Mouse (Mus musculus) right cerebral cortex, postnatal 36 days (tissue): Measurements from ENCODE around the gene Phf10.
"Not testable (repeated sequence)": the region's sequence is repeated elsewhere in the genome, so short reads cannot be mapped to it uniquely, and the experiment has no call there.

Experiments used
- DNase-seq, 2 experiments: peaks; one replicate each; pipeline ENCODE4 v3.0.0; 2022; ENCODE audit warnings: low spot score in 2 of 2, mixed read lengths in 1 of 2

Phf10 gene

DNA sequence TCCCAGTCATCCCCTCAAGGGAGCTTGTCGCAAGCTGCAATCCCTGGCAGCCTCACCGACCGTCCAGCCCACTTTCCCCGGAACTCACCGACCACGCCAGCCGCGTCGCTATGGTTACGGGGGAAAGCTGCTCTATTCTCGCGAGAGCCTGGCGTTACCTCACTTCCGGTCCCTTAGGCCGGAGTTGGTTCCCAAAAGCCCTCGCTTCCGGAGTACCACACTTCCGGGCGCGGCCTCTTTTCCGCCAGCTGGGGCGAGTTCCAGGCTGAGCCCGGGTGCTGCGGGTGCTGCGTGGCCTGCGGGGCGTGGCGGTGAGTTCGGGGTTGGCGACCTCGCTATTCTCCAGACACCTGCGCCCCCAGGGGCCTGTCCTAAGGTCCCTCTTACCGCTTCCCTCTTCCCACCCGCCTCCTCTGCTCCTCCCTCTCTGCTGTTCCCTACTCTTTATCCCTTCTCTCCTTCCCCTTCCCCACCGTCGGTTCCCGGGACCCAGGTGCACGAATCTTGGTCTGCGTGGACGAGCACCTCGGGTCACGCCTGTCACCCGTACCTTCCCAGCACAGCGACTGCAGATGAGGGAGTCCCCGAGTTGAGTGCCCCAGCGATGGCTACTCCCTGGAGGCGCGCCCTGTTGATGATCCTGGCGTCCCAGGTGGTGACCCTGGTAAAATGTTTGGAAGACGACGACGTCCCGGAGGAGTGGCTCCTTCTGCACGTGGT lies 17.9 kb downstream of the Phf10 start, which contains the start of the genes Wdr27 and 1600012H06Rik:
Gene Wdr27, minus strand, starts transcription at position 150 of the 720 bp plus-strand sequence.
Gene 1600012H06Rik, plus strand, starts transcription at position 176 of the 720 bp plus-strand sequence.
- peak; percentile 97 to 98 for DNase-seq

GRCm38 (mm10) chr17:14942181-14942580 lies 18.9 kb downstream of the Phf10 start:
- not testable (repeated sequence) for DNase-seq

DNA sequence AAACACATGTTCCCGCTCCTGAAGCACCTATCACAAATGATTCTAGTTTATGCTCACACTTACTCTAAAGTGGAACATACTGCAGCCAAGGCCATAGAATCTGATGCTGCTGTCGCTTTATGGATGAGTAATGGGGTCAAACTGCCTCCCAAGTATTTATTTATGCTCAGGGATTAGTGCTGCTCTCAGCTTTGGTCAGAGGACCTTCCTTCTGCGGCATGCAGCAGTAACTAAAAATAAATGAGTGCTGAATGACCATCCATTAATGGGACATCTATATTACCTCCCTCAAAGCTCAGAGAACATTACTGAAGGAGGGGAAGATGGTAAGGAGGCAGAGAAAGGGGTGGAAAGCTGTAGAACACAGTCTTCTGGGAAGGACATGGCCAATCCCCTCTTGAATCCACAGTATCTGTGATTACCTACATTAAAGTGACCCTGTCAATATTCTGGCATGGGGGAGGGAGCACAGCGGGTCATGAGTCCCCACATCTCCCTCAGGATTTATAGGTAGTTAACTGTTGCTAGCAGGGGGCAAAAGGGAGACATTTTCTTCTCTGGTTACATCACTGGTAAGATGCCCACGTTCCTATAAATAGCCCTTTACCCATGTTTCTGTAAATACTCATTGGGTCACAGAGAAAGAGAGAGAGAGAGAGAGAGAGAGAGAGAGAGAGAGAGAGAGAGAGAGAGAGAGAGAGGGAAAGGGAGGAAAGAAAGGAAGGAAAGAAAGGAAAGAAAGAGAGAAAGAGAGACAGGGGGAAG lies 25.1 kb downstream of the Phf10 start:
- DNase-seq: no peak

- DNase-seq: not testable (repeated sequence)
Measured at GRCm38 (mm10) chr17:14935280-14935679, 25.8 kb downstream of the Phf10 start.

DNA sequence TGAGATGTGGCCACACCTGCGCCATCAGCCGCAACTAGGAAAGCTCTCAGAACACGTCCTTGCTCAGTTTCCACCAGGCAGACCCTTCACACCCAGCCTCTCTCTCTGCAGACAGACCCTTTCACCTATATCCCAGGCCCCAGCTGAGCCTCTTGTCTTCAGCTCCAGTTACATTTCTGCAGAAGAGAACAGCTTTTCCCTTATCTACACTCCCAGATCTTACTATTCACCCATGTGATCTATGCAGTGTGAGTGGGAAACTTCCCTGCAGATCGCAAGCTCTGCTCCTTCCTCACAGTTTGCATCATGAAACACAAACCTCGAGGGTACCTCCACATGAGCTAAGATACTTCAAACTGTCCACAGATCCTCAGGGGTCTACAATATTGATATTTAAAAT lies 29.6 kb downstream of the Phf10 start:
- DNase-seq: no peak

GRCm38 (mm10) chr17:14930697-14931096 lies 30.4 kb downstream of the Phf10 start:
- DNase-seq: no peak

- DNase-seq: no peak
Measured at GRCm38 (mm10) chr17:14928631-14929030, 32.4 kb downstream of the Phf10 start.

DNA sequence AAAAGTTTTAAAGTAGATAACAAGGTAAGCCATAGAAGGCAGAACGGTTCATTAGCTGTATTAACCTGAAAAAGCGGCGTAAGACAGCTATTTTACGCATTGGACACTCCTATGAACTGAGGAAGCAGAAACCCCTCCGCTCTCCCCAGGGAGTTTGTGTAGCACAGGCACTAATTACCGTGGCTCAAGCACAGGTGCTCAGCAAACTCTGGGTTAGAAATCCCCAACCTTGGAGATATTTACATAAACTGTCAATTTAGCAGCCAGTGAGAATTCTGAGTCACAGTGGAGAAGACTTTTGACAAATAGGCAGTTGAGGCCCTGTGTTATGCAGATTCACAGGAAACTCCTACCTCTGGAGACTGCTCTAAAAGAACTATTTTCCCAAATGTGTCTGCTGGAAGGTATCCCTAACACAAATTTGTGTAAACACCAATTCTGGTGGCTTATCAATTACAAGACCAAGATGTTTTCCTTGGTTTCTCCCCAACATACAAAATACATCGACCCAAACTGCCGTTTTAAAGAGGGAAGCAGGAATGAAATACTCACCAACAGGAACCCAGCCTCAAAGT lies 33.3 kb downstream of the Phf10 start:
- no peak for DNase-seq

DNA sequence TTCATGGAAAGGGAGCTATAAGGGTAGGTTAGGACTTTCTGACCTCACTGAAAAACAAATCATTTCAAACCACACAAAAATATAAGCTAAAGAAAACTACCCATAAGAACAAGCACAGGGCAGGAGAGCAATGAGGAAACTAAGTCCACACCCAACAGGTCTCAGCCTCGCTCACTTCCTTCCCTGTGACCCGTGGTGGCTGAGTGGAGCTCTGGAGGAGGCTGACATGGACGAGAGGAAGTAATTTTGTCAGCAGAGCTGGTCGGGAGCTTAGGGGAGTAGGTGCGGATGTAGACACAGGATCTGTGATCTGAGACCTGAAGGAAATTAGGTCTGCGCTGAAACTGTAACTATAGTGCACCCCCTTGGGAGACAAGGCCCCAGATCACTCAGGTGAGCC lies 39.5 kb downstream of the Phf10 start:
- no peak for DNase-seq

DNA sequence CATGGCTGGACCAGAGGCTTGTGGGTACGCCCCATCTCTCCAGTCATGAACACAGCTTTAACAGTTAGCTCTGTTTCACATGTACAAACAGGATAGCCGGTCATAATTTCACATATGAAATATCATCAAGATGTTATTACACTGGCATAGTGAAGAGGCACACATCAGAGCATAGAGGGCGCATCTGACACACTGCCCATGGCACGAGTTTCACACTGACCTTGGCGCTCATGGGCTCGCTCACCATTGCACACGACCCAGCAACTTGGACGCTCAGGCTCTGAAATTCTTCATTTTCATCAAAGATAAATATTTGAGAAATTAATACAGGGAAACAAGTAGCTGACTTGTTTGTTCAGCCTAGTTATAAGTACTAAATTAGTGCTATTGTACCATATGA lies 43.2 kb downstream of the Phf10 start:
- DNase-seq: no peak

DNA sequence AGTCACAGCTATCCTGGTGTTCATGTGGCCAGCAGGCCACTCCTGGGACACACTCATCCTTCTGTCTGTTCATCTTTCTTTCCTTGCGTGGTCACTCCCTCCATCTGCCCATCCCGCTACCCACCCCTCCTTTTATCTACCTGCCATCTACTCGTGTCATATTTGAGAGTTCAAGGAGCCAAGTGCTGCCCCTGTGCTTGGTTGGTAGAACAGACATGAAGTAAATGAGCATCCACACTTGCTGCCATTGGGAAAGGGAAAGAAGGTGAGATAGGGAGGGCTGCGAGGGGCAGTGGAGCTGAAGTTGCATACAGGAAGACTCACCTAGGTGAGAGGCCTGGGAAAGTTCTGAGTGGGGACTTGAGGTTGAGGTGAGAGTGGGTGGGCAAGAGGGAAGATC lies 46.7 kb downstream of the Phf10 start:
- DNase-seq: no peak

DNA sequence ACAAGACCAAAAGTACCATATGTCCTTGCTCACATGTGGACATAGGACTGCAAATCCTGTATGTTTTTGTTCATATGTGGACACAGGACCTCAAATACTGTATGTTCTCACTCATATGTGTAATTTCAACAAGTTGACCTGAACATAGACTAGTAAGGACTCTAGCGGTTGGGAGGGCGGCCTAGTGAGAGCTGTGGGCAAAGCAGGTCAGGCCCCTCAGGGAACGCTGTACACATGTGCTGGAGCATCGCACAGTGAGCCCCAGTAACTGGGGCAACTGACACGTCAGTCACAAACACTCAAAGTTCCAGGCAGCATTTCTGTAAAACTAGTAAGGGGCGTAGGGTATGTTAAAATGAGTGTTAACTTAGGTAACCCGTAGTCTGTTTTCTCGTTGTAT lies 48.1 kb downstream of the Phf10 start:
- DNase-seq: no peak

DNA sequence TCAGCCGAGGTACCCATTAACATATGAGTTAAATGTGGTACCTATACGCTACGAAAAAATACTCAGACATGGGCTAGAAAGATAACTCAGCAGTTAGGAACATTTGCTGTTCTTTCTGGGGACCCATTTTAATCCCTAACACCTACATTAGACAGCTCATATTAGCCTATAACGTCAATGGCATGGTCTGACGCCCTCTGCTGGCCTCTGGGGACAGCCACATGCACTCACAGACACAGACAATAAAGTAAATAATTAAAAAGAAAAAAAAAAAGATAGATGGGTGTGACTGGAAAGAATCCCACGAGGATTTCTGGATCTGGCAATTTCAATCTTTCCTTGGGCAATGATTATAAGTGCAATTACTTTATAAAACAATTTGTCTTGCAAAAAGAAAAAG lies 48.7 kb downstream of the Phf10 start:
- DNase-seq: no peak

GRCm38 (mm10) chr17:14910771-14911170 lies 50.3 kb downstream of the Phf10 start:
- no peak for DNase-seq

DNA sequence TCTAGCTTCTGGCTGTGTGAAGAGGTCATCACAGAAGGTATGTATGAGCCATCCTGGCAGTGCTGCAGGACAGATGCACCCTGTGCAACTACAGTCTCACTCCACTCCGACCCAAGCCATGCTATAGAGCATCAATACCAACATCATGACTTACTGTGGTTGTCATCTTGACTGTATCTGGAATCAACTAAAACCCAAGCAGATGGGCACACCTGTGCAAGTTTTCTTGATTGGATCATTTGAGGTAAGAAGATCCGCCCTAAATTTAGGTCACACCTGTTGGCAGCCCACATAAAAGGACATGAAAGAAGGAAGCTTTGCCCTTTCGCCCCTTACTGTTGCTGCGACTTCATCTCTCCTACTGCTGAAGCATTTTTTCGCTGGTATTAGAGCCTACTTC lies 51.7 kb downstream of the Phf10 start:
- DNase-seq: no peak

GRCm38 (mm10) chr17:14907136-14907535 lies 53.9 kb downstream of the Phf10 start:
- no peak for DNase-seq

GRCm38 (mm10) chr17:14906611-14907010 lies 54.5 kb downstream of the Phf10 start:
- no peak for DNase-seq

DNA sequence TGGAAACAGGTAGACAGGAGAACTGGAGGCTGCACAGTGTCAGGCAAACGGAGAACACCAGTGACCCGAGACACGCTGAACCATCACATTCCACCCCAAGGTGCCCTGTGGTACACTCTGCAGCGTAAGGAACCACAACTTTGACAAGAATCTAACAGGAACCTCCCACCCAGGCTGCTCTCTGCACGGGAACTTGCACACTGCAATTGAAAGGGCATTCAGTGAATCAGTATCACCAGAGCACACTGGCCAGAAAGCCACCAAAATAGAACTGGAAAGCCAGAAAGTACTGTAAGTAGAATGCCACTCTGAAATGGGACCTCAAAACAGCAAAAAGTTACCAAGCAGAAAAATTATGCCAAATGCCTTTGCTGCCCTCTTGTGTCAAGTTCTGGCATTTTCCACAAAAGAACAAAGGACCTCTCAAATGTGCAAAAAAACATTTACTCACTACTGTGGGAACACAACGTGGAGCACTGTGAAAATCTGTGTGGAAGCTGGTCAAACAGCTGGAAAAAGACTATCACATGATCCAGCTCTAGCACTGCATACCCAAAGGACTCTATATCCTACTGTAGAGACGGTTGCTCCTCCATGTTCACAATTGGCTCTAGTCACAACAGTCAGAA lies 56.3 kb downstream of the Phf10 start:
- DNase-seq: peak; percentile 32 to 49

DNA sequence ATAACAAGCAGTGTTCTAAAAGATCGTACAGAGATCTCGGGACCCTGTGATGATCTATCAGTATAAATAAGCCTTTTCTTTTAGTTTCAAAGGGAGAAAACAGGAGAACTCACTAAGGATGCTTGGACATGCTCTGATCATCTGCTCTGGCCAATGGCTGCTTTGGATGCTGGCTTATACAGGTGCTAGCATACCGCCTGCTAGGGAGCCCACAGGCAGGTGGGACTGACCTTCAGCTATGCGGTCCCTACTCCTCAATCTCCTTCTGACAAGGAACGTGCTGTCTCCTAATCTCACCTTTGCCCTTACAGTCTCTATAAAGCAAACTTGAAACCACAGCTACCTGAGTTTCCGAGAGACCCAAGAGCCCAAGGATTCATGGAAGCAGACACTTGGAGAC lies 56.9 kb downstream of the Phf10 start:
- no peak for DNase-seq

GRCm38 (mm10) chr17:14903212-14903611 lies 57.9 kb downstream of the Phf10 start:
- DNase-seq: no peak

- no peak for DNase-seq
Measured at GRCm38 (mm10) chr17:14898972-14899371, 62.1 kb downstream of the Phf10 start.

DNA sequence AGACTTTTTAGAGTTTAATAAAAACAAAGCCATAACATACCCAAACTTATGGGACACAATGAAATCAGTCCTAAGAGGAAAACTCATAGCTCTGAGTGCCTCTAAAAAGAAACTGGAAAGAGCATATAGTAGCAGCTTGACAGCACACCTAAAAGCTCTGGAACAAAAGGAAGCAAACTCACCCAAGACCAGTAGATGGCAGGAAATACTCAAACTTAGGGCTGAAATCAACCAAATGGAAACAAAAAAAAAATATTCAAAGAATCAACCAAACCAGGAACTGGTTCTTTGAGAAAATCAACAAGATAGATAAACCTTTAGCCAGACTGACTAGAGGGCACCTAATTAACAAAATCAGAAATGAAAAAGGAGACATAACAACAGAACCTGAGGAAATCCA lies 66.0 kb downstream of the Phf10 start:
- not testable (repeated sequence) for DNase-seq
